Comparison of ENCODE assay signal across 21 mouse cellular contexts in genomic region chr3:65992395-65993340, GRCm38 (mm10). TPM values are rescaled to one million over a fixed set of nuclear protein-coding genes. Genes with fewer than 3 reads are reported as not detected.
DNase-seq lines count a peak whose midpoint lies in the region; ATAC-seq and TF ChIP-seq lines count a peak whose summit lies in the region.
"Had no signal": no experiment of that assay in that cellular context is flagged by ENCODE, and none has a peak within 500 bp of the region (broad histone marks: within the 10 kb centered on the region; RNA-seq: fewer than 3 reads in every experiment).

No protein-coding gene starts in this region.

- H3K4me3 ChIP-seq in layer of hippocampus, adult 2 months = no peak overlapping the region
- H3K4me3 ChIP-seq: embryonic facial prominence, embryonic 15.5 days; limb, embryonic 10.5 days had no signal

- peak overlapping the region; percentile 40 for H3K27ac ChIP-seq in layer of hippocampus, adult 2 months
- H3K27ac ChIP-seq: embryonic facial prominence, embryonic 15.5 days; hindbrain, embryonic 14.5 days; limb, embryonic 10.5 days; stomach, postnatal 0 days had no signal

- TF ChIP-seq CTCF in layer of hippocampus, adult 2 months (conservative IDR thresholded peaks at IDR 0.05) = no peak

- no peak for ATAC-seq in megakaryocyte progenitor cell, adult 5-6 weeks (replicated peaks; ENCODE audit: poor library complexity)
- ATAC-seq: forebrain, embryonic 16.5 days; midbrain, embryonic 16.5 days had no signal

- DNase-seq in cerebellum, adult 9-10 months = peak; percentile 45
- DNase-seq in cerebellum, postnatal 4 days (ENCODE audit: low spot score in 2 of 2) = no peak
- DNase-seq in layer of hippocampus, adult 2 months (ENCODE audit: low spot score in 2 of 2) = no peak
- no peak for DNase-seq in layer of hippocampus, postnatal 10 days (ENCODE audit: low spot score in 2 of 2)
- peak; percentile 37 for DNase-seq in Muller cell, postnatal 12 days (ENCODE audit: inconsistent ontology term)
- DNase-seq in layer of hippocampus, adult 9-11 months = peak; percentile 24
- no peak for DNase-seq in frontal cortex, postnatal 10 days (ENCODE audit: low spot score in 2 of 2)
- DNase-seq: gastrocnemius, postnatal 36 days; heart, postnatal 36 days; kidney, adult 2 months; kidney, postnatal 10 days; liver; lung, postnatal 4 days; right cerebral cortex, postnatal 14 days had no signal

RNA-seq across cellular contexts. Expression of gene Ccnl1, which starts 34.6 kb away (rescaled TPM):
- total RNA-seq in layer of hippocampus, adult 2 months (2021) = 10 to 100 TPM; 66.2 to 66.8 TPM
- 10 to 100 TPM; 56.7 to 61.8 TPM for total RNA-seq in layer of hippocampus, postnatal 10 days (2021)
- 225 and 270 TPM in 2 replicates for total RNA-seq in megakaryocyte progenitor cell, adult 5-6 weeks (2015)
- total RNA-seq in megakaryocyte progenitor cell, adult 5-6 weeks (2017) = 231 and 265 TPM in 2 replicates

Comparison
In these comparisons a context has a peak if more than half of its experiments do, and no peak if none do; other contexts are left out.
1. DNase-seq: peak in cerebellum, adult 9-10 months (single experiment), Muller cell, postnatal 12 days (single experiment) and layer of hippocampus, adult 9-11 months (single experiment); none in cerebellum, postnatal 4 days (0 of 2), layer of hippocampus, adult 2 months (0 of 2), layer of hippocampus, postnatal 10 days (0 of 2) and frontal cortex, postnatal 10 days (0 of 2).